Comparison of ENCODE assay signal across 8 mouse cellular contexts in the genomic region with DNA sequence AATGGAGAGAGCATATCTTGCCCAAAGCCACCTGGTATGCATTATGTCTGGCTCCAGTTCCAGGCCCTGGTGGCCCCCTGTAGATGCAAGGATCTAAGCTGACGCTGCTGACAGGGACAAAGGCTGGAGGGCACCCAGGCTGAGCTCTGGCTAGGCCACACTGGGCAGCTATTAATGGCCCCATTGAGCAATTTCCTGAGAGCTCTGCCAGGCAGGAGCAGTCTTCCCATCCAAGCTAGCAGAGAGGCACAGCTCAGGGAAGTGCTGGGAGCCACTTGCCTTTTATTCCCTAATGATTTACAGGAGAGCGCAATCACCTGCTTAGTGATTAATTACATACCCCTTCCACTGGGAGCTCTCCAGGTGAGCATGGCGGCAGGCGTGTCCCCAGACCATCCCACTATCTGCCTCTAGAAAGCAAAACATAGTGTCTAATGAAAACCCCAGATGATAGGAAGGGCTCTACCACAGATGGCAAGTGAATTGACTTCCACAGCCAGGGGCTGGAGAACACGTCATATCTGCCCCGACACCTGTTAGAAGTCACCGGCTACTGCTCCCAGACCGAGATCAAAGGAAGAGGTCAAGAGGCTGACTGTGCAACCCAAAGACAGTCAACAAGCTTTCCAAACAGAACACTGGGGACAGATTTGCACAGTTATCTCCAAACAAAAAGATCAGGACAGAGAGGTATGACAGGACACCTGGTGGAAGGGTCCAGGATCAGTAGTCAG. TPM values are rescaled to one million over a fixed set of nuclear protein-coding genes. Genes with fewer than 3 reads are reported as not detected.
DNase-seq lines count a peak whose midpoint lies in the region; ATAC-seq and TF ChIP-seq lines count a peak whose summit lies in the region.

No protein-coding gene starts in this region.

- H3K27ac ChIP-seq in intestine, embryonic 15.5 days, result peak overlapping the region; percentile 69
- H3K27ac ChIP-seq in liver, embryonic 13.5 days, result peak overlapping the region; percentile 77
- no peak overlapping the region for H3K27ac ChIP-seq in neural tube, embryonic 15.5 days (replicated peaks)
- H3K27ac ChIP-seq in cerebellum, adult 2 months (ENCODE audit: insufficient read depth, low read length), result no peak overlapping the region

- H3K4me3 ChIP-seq in intestine, embryonic 15.5 days (replicated peaks), result no peak overlapping the region
- H3K4me3 ChIP-seq in liver, embryonic 13.5 days (replicated peaks), result no peak overlapping the region
- no peak overlapping the region for H3K4me3 ChIP-seq in neural tube, embryonic 15.5 days (replicated peaks)
- no peak overlapping the region for H3K4me3 ChIP-seq in cerebellum, adult 2 months (replicated peaks; ENCODE audit: insufficient read depth, low read depth, low read length)

- H3K4me1 ChIP-seq in intestine, embryonic 15.5 days (replicated peaks), result peaks cover 14% of the 10 kb centered on the region
- peaks cover 40% of the 10 kb centered on the region for H3K4me1 ChIP-seq in liver, embryonic 13.5 days (replicated peaks)
- 0 out of 2 replicates have a peak, but pooled peaks cover 3% of the 10 kb centered on the region for H3K4me1 ChIP-seq in neural tube, embryonic 15.5 days
- no peaks in the 10 kb centered on the region for H3K4me1 ChIP-seq in cerebellum, adult 2 months (ENCODE audit: control insufficient read depth, insufficient read depth, low read length)

- H3K9me3 ChIP-seq in intestine, embryonic 15.5 days, result no peaks in the 10 kb centered on the region
- no peaks in the 10 kb centered on the region for H3K9me3 ChIP-seq in liver, embryonic 13.5 days (replicated peaks)
- no peaks in the 10 kb centered on the region for H3K9me3 ChIP-seq in neural tube, embryonic 15.5 days (replicated peaks)

- peak; percentile 74 for ATAC-seq in intestine, embryonic 15.5 days
- ATAC-seq in liver, embryonic 13.5 days (ENCODE audit: low read depth), result peak; percentile 74
- ATAC-seq in neural tube, embryonic 15.5 days (ENCODE audit: low FRiP score), result no peak

- TF ChIP-seq CTCF in cerebellum, adult 2 months (IDR thresholded peaks at IDR 0.05; ENCODE audit: borderline replicate concordance, insufficient read depth, low read depth, low read length), result no peak

- WGBS in intestine, embryonic 15.5 days, result 66% methylated on average over 8 of the region's 8 CpGs
- 63% methylated on average over 8 of the region's 8 CpGs for WGBS in liver, embryonic 13.5 days (ENCODE audit: insufficient replicate concordance)
- WGBS in neural tube, embryonic 15.5 days, result 85% methylated on average over 8 of the region's 8 CpGs
- 70% methylated on average over 8 of the region's 8 CpGs for WGBS in cerebellum, adult 2 months

- no peak for TF ChIP-seq POLR2A in cerebellum, adult 2 months (IDR thresholded peaks at IDR 0.05; ENCODE audit: borderline replicate concordance, insufficient read depth, low read length)

- H3K27me3 ChIP-seq in intestine, embryonic 15.5 days (replicated peaks), result no peaks in the 10 kb centered on the region
- no peaks in the 10 kb centered on the region for H3K27me3 ChIP-seq in liver, embryonic 13.5 days
- H3K27me3 ChIP-seq in neural tube, embryonic 15.5 days (replicated peaks), result no peaks in the 10 kb centered on the region
- no peaks in the 10 kb centered on the region for H3K27me3 ChIP-seq in cerebellum, adult 2 months (ENCODE audit: control insufficient read depth, insufficient read depth, low read length)

- H3K9ac ChIP-seq in intestine, embryonic 15.5 days, result no peak overlapping the region
- no peak overlapping the region for H3K9ac ChIP-seq in liver, embryonic 13.5 days
- H3K9ac ChIP-seq in neural tube, embryonic 15.5 days (replicated peaks), result no peak overlapping the region

- H3K36me3 ChIP-seq in intestine, embryonic 15.5 days, result peaks cover 3% of the 10 kb centered on the region; the same call in 1 of the 2 replicates
- peaks cover 18% of the 10 kb centered on the region for H3K36me3 ChIP-seq in liver, embryonic 13.5 days
- no peaks in the 10 kb centered on the region for H3K36me3 ChIP-seq in neural tube, embryonic 15.5 days

- peak; percentile 5 for DNase-seq in thymus, postnatal 4 days
- DNase-seq in thymus, postnatal 25 days, result no peak
- DNase-seq in liver, embryonic 13.5 days, result no peak
- no peak for DNase-seq in urinary bladder, postnatal 4 days (ENCODE audit: low spot score in 2 of 2)
- DNase-seq in cerebellum, adult 2 months, result no peak
- no peak for DNase-seq in left cerebral cortex, adult 8-10 months (ENCODE audit: low spot score in 2 of 2)

- H3K4me2 ChIP-seq in intestine, embryonic 15.5 days (replicated peaks), result no peak overlapping the region
- peak overlapping the region; percentile 3 for H3K4me2 ChIP-seq in liver, embryonic 13.5 days
- H3K4me2 ChIP-seq in neural tube, embryonic 15.5 days, result no peak overlapping the region

RNA-seq across cellular contexts. Expression of gene Lrp5, which starts 12.1 kb away (rescaled TPM):
- polyA plus RNA-seq in intestine, embryonic 15.5 days (2015; fragmentation: Nextera tagmentation; extraction: Ambion mirVana), result 5.2 and 5.4 TPM in 2 replicates
- 1.9 and 2.0 TPM in 2 replicates for polyA plus RNA-seq in liver, embryonic 13.5 days (2015; fragmentation: Nextera tagmentation; extraction: Ambion mirVana)
- polyA plus RNA-seq in neural tube, embryonic 15.5 days (2015; fragmentation: Nextera tagmentation; extraction: Ambion mirVana), result 1.2 and 2.1 TPM in 2 replicates
- 3.8 and 3.9 TPM in 2 replicates for polyA plus RNA-seq in cerebellum, adult 2 months (2012; rRNA removed)
- 10 to 100 TPM in 1 of 4 experiments, 1 to 10 TPM in 3; 7.9 to 10.6 (median 8.4) TPM for total RNA-seq in left cerebral cortex, adult 8-10 months (2022)

RNA-seq across cellular contexts. Expression of gene 1810055G02Rik, which starts 33.8 kb away (rescaled TPM):
- 39.9 and 41.9 TPM in 2 replicates for polyA plus RNA-seq in intestine, embryonic 15.5 days (2015; fragmentation: Nextera tagmentation; extraction: Ambion mirVana)
- 13.2 and 14.5 TPM in 2 replicates for polyA plus RNA-seq in liver, embryonic 13.5 days (2015; fragmentation: Nextera tagmentation; extraction: Ambion mirVana)
- 35.1 and 36.5 TPM in 2 replicates for polyA plus RNA-seq in neural tube, embryonic 15.5 days (2015; fragmentation: Nextera tagmentation; extraction: Ambion mirVana)
- polyA plus RNA-seq in cerebellum, adult 2 months (2012; rRNA removed), result 37.2 and 38.2 TPM in 2 replicates
- total RNA-seq in left cerebral cortex, adult 8-10 months (2022), result 10 to 100 TPM; 25.9 to 28.3 (median 26.3) TPM

Comparison
In these comparisons a context has a peak if more than half of its experiments do, and no peak if none do; other contexts are left out.
1. H3K27ac ChIP-seq: peak in intestine, embryonic 15.5 days (single experiment) and liver, embryonic 13.5 days (single experiment); none in neural tube, embryonic 15.5 days (single experiment) and cerebellum, adult 2 months (single experiment).